Mouse (Mus musculus) E14TG2a.4 (cell line): ENCODE results near the gene Bcas3.

Experiments used
- CTCF ChIP-seq: conservative IDR thresholded peaks from 2 replicates; pipeline ENCODE4 v1.5.1; 2014; ENCODE audit warnings: low read length
- NANOG ChIP-seq: IDR thresholded peaks from 2 replicates; pipeline ENCODE4 v1.6.1; 2014; ENCODE audit warnings: borderline replicate concordance, low read length, mixed read lengths
- POU5F1 ChIP-seq: IDR thresholded peaks from 2 replicates; pipeline ENCODE4 v1.6.1; 2014; ENCODE audit warnings: low read length, borderline replicate concordance

DNA sequence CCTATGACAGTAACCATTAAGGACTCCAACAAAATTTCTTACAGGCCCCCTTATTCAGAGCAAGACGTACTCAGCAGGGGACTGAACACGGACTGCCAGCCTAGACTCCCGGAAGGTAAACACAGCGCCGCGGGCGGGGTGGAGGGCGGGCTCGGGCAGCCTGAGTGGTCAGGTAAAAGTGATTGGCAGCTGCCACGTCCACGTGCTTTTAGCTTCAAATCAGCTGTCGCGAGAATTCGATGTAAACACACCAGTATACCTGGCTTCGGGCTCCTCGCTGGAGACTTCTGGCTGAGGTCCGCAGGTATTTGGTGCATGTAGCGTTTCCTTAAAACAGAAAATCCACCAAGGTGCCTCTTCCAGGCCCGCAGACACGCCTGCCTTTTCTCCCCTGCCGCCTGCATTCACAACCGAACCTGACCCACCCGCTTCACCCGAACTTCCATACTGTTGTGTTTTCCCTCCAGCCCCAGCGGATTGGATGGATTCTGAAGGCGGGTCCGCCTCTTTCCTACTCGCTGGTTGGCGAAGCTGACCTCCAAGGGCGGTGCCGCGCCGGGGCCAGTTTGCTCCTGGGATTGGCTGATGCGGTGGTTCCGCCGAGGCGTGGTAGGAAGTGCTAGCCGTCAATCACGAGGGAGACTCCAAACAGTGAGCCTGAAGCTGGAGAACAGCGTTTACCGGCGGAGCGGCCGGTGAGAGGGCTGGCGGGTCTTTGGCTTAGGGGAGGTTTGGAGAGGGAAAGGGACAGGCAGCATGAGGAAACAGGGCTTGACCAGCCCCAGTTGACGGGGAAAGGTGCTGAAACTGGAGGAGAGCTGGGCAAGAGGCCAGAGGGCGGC, at the start of gene Bcas3:
- no peak for TF ChIP-seq CTCF
- no peak for TF ChIP-seq NANOG
- no peak for TF ChIP-seq POU5F1
